Mouse (Mus musculus) heart, embryonic 16.5 days (tissue): Measurements from ENCODE around the gene Piga. TPM values are rescaled to one million over a fixed set of nuclear protein-coding genes. Genes with fewer than 3 reads are reported as not detected.

ENCODE experiments used
- ATAC-seq: fragments of 200-750 bp; cut with Nextera tagmentation; replicated peaks from 2 replicates; pipeline ENCODE4 v1.8.0; 2017; ENCODE audit warnings: moderate number of reproducible peaks; ENCODE audit not compliant: insufficient read depth, low FRiP score; ENCODE audit errors: extremely low read depth
- H3K27ac ChIP-seq: fragments of 300-500 bp; sonication (generic); 2 replicates; pipeline ENCODE4 v1.5.1; 2014; ENCODE audit warnings: mild to moderate bottlenecking, low read length, control low read depth, moderate library complexity
- H3K27me3 ChIP-seq: fragments of 300-500 bp; sonication (generic); 2 replicates; pipeline ENCODE4 v1.6.1; 2014; ENCODE audit warnings: low read length, mixed read lengths; ENCODE audit not compliant: control insufficient read depth, insufficient read depth
- H3K36me3 ChIP-seq: fragments of 300-500 bp; sonication (generic); 2 replicates; pipeline ENCODE4 v1.6.1; 2014; ENCODE audit not compliant: control insufficient read depth, insufficient read depth
- H3K4me1 ChIP-seq: fragments of 300-500 bp; sonication (generic); 2 replicates; pipeline ENCODE4 v1.6.1; 2014; ENCODE audit warnings: low read length, mixed read lengths; ENCODE audit not compliant: control insufficient read depth, insufficient read depth
- H3K4me2 ChIP-seq: fragments of 300-500 bp; sonication (generic); 2 replicates; pipeline ENCODE4 v1.6.1; 2014; ENCODE audit warnings: low read depth, mild to moderate bottlenecking, control low read depth, low read length
- H3K4me3 ChIP-seq: fragments of 300-500 bp; sonication (generic); 2 replicates; pipeline ENCODE4 v1.5.1; 2014; ENCODE audit warnings: mild to moderate bottlenecking, control low read depth, low read length
- H3K9ac ChIP-seq: fragments of 300-500 bp; sonication (generic); 2 replicates; pipeline ENCODE4 v1.6.1; 2014; ENCODE audit warnings: low read length, control low read depth
- H3K9me3 ChIP-seq: fragments of 300-500 bp; sonication (generic); replicated peaks from 2 replicates; pipeline ENCODE4 v1.6.1; 2016; ENCODE audit warnings: low read length; ENCODE audit not compliant: control insufficient read depth
- WGBS: fragments of 180-500 bp; shearing (Covaris S2); extraction: QIAGEN DNeasy Blood & Tissue Kit; methylation state at CpG from one replicate; pipeline ENCODE4 v1.1.7; 2014; 5-methylcytosine and 5-hydroxymethylcytosine counted together
- polyA plus RNA-seq: library from polyadenylated mRNA; unstranded; fragments of >200 nt; fragmentation: Nextera tagmentation; extraction: Ambion mirVana; gene quantifications from 2 replicates; pipeline ENCODE4 v1.2.1, GENCODE M21; 2015

The Piga gene
- 8.2 and 8.6 TPM in 2 replicates for polyA plus RNA-seq

GRCm38 (mm10) chrX:164419471-164419939, at the start of gene Piga:
Gene Piga (plus strand): TSS chrX:164419787.
- Histone ChIP-seq H3K4me2 (peak within 1 kb of the TSS; percentile 61), H3K4me1 (peaks cover 7% of the 10 kb centered on the region), H3K27me3 (no peaks in the 10 kb centered on the region), H3K27ac (peak within 1 kb of the TSS; percentile 82), H3K9ac (peak within 1 kb of the TSS; percentile 83), H3K36me3 (peaks cover 4% of the 10 kb centered on the region; the same call in 1 of the 2 replicates), H3K4me3 (peak within 1 kb of the TSS; percentile 73), H3K9me3 (no peaks in the 10 kb centered on the region)
- peak; percentile 98 for ATAC-seq
- WGBS, result 12% methylated on average over 34 of the region's 40 CpGs

- 77% methylated on average over 3 of the region's 3 CpGs for WGBS
- Histone ChIP-seq H3K27ac (no peak overlapping the region), H3K36me3 (no peaks in the 10 kb centered on the region), H3K4me2 (no peak overlapping the region), H3K27me3 (no peaks in the 10 kb centered on the region), H3K4me3 (no peak overlapping the region), H3K9me3 (no peaks in the 10 kb centered on the region), H3K4me1 (no peaks in the 10 kb centered on the region; the same call in 1 of the 2 replicates), H3K9ac (no peak overlapping the region)
- ATAC-seq, result no peak
Measured at GRCm38 (mm10) chrX:164370576-164370975, 49.0 kb upstream of the Piga start.

- Histone ChIP-seq H3K36me3 (no peaks in the 10 kb centered on the region), H3K4me3 (no peak within 1 kb of the TSS), H3K9me3 (no peaks in the 10 kb centered on the region), H3K4me1 (no peaks in the 10 kb centered on the region; the same call in 1 of the 2 replicates), H3K9ac (no peak within 1 kb of the TSS), H3K27me3 (no peaks in the 10 kb centered on the region), H3K27ac (peak within 1 kb of the TSS; percentile 32), H3K4me2 (peak within 1 kb of the TSS; percentile 26; the same call in 1 of the 2 replicates)
- ATAC-seq, result no peak
- WGBS, result 14% methylated on average over 3 of the region's 3 CpGs
Measured at GRCm38 (mm10) chrX:164373081-164373480, 46.5 kb upstream of the Piga start, which contains the start of gene Vegfd. Gene Vegfd (plus strand): TSS chrX:164373378.

- H3K9ac ChIP-seq, result no peak overlapping the region
- H3K4me3 ChIP-seq, result no peak overlapping the region
- no peak overlapping the region for H3K4me2 ChIP-seq
- H3K9me3 ChIP-seq, result no peaks in the 10 kb centered on the region
- H3K27ac ChIP-seq, result no peak overlapping the region
- ATAC-seq, result no peak
- no peaks in the 10 kb centered on the region for H3K36me3 ChIP-seq
- no peaks in the 10 kb centered on the region; the same call in 1 of the 2 replicates for H3K4me1 ChIP-seq
- 42% methylated on average over 5 of the region's 5 CpGs for WGBS
- H3K27me3 ChIP-seq, result no peaks in the 10 kb centered on the region
Measured at GRCm38 (mm10) chrX:164374586-164374985, 45.0 kb upstream of the Piga start.

- WGBS, result 55% methylated on average over 4 of the region's 4 CpGs
- Histone ChIP-seq H3K4me1 (no peaks in the 10 kb centered on the region), H3K27me3 (no peaks in the 10 kb centered on the region), H3K4me3 (no peak overlapping the region), H3K4me2 (no peak overlapping the region), H3K9ac (no peak overlapping the region), H3K27ac (no peak overlapping the region), H3K9me3 (no peaks in the 10 kb centered on the region), H3K36me3 (no peaks in the 10 kb centered on the region)
- no peak for ATAC-seq
Measured at GRCm38 (mm10) chrX:164379721-164380120, 39.9 kb upstream of the Piga start.

- WGBS, result 18% methylated on average over 29 of the region's 33 CpGs
- Histone ChIP-seq H3K36me3 (no peaks in the 10 kb centered on the region), H3K27me3 (no peaks in the 10 kb centered on the region), H3K4me2 (peak overlapping the region; percentile 75), H3K9ac (peak overlapping the region; percentile 57), H3K9me3 (no peaks in the 10 kb centered on the region), H3K4me3 (peak overlapping the region; percentile 52), H3K27ac (no peak overlapping the region), H3K4me1 (no peaks in the 10 kb centered on the region)
- ATAC-seq, result peak; percentile 96
Measured at GRCm38 (mm10) chrX:164381618-164382408, 37.8 kb upstream of the Piga start.

- Histone ChIP-seq H3K4me1 (no peaks in the 10 kb centered on the region), H3K27ac (no peak overlapping the region), H3K4me2 (no peak overlapping the region), H3K9ac (no peak overlapping the region), H3K4me3 (no peak overlapping the region), H3K27me3 (no peaks in the 10 kb centered on the region), H3K36me3 (no peaks in the 10 kb centered on the region), H3K9me3 (no peaks in the 10 kb centered on the region)
- no peak for ATAC-seq
- 68% methylated on average over 4 of the region's 4 CpGs for WGBS
Measured at GRCm38 (mm10) chrX:164394091-164394490, 25.5 kb upstream of the Piga start.

- 0 out of 2 replicates have a peak, but pooled peaks cover 2% of the 10 kb centered on the region for H3K9me3 ChIP-seq
- WGBS, result 52% methylated on average over 3 of the region's 3 CpGs
- no peaks in the 10 kb centered on the region for H3K27me3 ChIP-seq
- no peak overlapping the region for H3K4me2 ChIP-seq
- H3K27ac ChIP-seq, result no peak overlapping the region
- no peak overlapping the region for H3K4me3 ChIP-seq
- ATAC-seq, result no peak
- no peak overlapping the region for H3K9ac ChIP-seq
- H3K36me3 ChIP-seq, result no peaks in the 10 kb centered on the region
- H3K4me1 ChIP-seq, result no peaks in the 10 kb centered on the region
Measured at GRCm38 (mm10) chrX:164398456-164398855, 21.1 kb upstream of the Piga start.

GRCm38 (mm10) chrX:164405080-164405649, 14.4 kb upstream of the Piga start:
- H3K9ac ChIP-seq, result no peak overlapping the region
- no peak overlapping the region for H3K4me3 ChIP-seq
- no peak overlapping the region for H3K27ac ChIP-seq
- H3K36me3 ChIP-seq, result no peaks in the 10 kb centered on the region
- H3K4me1 ChIP-seq, result no peaks in the 10 kb centered on the region
- H3K4me2 ChIP-seq, result no peak overlapping the region
- ATAC-seq, result no peak
- 0 out of 2 replicates have a peak, but pooled peaks cover 3% of the 10 kb centered on the region for H3K9me3 ChIP-seq
- H3K27me3 ChIP-seq, result no peaks in the 10 kb centered on the region
